Mouse (Mus musculus): ENCODE measurements around the gene Cep170b. TPM values are rescaled to one million over a fixed set of nuclear protein-coding genes. Genes with fewer than 3 reads are reported as not detected.

The Cep170b gene
- polyA plus RNA-seq, 2 experiments: 21.3 to 30.1 TPM

DNA sequence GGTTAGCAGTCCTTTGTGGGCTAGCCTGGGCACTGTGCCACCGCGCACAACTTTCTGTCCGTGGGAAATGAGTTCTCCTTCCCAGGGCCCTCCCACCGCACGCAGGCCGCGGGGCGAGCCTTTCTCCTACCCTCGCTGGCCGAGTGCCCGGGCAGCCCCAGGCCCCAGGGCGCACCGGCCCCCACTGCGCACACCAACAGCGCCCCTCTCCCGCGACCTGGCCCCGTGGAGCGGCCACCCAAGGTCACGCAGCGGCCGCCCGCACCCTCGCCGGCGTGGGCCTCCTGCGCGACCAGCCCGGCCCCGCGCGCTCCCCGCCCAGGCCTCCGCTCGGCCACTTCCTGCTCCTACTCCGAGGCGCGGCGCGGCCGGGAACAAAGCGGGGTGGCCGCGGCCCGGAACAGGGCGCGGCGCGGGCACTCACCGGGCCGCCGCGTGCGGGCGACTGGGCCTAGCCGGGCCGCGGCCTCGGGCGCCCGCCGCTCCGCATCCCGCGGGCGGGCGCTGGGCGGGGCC lies 46.6 kb upstream of the Cep170b start:
- H3K4me1 ChIP-seq (ENCODE audit: control insufficient read depth, insufficient read depth, low read length): peaks cover 31% of the 10 kb centered on the region
- DNase-seq (ENCODE audit: low spot score): peak; percentile 44

DNA sequence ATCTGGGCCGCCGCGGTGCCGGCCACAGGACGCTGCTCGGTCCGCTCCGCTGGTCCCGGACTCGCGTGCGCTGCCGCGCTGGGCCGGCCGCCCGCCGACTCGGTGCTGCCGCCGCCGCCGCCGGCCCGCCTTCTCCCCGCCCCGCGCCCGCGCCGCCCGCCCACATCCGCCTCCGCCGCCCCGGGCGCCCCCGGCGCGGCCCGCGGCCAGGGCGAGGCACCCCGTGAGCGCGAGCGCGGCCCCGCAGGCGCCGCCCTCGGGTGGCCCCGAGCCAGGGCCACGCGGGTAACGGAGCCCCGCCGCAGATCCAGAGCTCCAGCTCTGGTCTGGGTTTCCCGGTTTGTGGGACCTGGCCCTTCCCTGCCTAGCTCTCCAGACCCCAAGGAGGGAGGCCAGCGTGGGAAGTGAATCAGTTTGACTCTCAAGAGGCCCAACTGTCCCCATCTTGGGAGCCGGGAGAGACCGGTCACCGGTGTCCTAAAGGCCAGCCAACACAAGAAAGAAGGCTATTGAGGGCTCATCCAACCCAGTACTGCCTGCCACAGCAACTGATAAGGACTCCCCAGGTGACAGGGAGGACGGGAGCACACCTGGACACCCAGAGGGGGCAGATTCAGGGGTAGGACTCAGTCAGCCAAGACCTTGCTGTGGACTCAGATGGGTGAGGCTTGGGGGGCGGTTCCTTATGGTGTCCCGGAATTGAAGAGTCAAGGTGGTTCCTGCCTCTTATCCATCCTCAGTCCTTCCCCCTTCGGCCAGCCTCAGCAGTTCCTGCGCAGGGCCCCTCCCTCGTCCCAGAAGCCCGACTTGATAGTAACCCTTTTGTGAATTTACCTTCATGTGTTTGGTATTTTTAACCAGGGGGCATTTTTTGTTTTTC lies 45.9 kb upstream of the Cep170b start, which contains the start of gene Akt1:
Gene Akt1 (minus strand): TSS at position 753 of the 880 bp plus-strand sequence.
- Histone ChIP-seq H3K27ac (replicated peaks; ENCODE audit: low read depth, low read length) (peak within 1 kb of the TSS; percentile 93), H3K36me3 (ENCODE audit: control insufficient read depth, insufficient read depth, low read length) (peaks cover 26% of the 10 kb centered on the region), H3K4me3 (replicated peaks; ENCODE audit: low read length) (peak within 1 kb of the TSS; percentile 99), H3K9ac (ENCODE audit: low read depth, low read length, severe bottlenecking) (peak within 1 kb of the TSS; percentile 99), H3K9me3 (ENCODE audit: control insufficient read depth, low read length) (no peaks in the 10 kb centered on the region), H3K4me2 (replicated peaks; ENCODE audit: low read depth, low read length, severe bottlenecking) (peak within 1 kb of the TSS; percentile 94), H3K4me1 (ENCODE audit: control insufficient read depth, insufficient read depth, low read length) (peaks cover 31% of the 10 kb centered on the region), H3K27me3 (ENCODE audit: control insufficient read depth, insufficient read depth, low read length) (peaks cover 13% of the 10 kb centered on the region)
- WGBS: 1% methylated on average over 24 of the region's 70 CpGs
- ATAC-seq (ENCODE audit: low FRiP score, low read depth) (peak; percentile 42), DNase-seq (ENCODE audit: low spot score) (peak; percentile 72)
- no peak for TF ChIP-seq POLR2A (IDR thresholded peaks at IDR 0.05; ENCODE audit: borderline replicate concordance, extremely low read depth, insufficient read depth, insufficient read length)

More for the DNA sequence above, 46.6 kb upstream of the Cep170b start:
- H3K27ac ChIP-seq (replicated peaks; ENCODE audit: low read depth, low read length): peak overlapping the region; percentile 93
- peak; percentile 11; the same call in 1 of the 2 replicates for ATAC-seq (ENCODE audit: low FRiP score, low read depth)
- H3K4me3 ChIP-seq (replicated peaks; ENCODE audit: low read length): peak overlapping the region; percentile 99
- peak overlapping the region; percentile 94 for H3K4me2 ChIP-seq (replicated peaks; ENCODE audit: low read depth, low read length, severe bottlenecking)
- H3K36me3 ChIP-seq (ENCODE audit: control insufficient read depth, insufficient read depth, low read length): peaks cover 34% of the 10 kb centered on the region
- no peak for TF ChIP-seq POLR2A (IDR thresholded peaks at IDR 0.05; ENCODE audit: borderline replicate concordance, extremely low read depth, insufficient read depth, insufficient read length)
- WGBS: 0% methylated on average over 27 of the region's 68 CpGs
- H3K9me3 ChIP-seq (ENCODE audit: control insufficient read depth, low read length): no peaks in the 10 kb centered on the region
- peaks cover 7% of the 10 kb centered on the region; the same call in 1 of the 2 replicates for H3K27me3 ChIP-seq (ENCODE audit: control insufficient read depth, insufficient read depth, low read length)
- peak overlapping the region; percentile 99 for H3K9ac ChIP-seq (ENCODE audit: low read depth, low read length, severe bottlenecking)

DNA sequence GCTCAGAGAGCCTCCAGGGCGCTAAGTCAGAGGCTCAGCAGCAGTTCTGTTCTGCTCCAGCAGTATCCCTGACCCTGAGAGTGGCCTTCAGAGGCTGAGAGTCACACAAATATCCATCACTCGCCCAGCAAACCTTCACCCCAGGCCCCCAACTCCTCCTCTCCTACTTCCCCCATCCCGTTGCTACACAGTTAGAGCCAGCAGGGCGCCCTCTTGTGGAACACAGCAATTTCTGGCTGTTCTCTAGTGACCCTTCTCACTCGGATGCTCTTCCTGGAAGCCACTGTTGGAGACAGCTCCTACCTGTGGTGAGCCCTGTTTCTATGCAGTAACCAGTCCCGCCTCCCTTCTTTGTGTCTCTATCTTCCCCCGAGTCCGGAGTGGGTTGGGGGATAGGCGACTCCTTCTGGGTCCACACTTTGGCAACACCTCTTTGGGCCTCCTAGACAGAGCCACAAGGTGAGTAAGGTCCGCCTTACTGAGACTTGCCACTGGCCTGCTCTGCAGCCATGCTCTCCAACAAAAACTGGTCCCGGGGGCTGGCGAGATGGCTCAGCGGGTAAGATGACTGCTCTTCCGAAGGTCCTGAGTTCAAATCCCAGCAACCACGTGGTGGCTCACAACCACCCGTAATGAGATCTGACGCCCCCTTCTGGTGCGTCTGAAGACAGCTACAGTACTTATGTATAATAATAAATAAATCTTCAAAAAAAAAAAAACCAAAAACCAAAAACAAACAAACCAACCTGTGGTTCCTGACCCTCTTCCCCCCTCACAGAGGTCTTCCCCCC lies 44.8 kb upstream of the Cep170b start:
- peak overlapping the region; percentile 99 for H3K4me3 ChIP-seq (replicated peaks; ENCODE audit: low read length)
- H3K36me3 ChIP-seq (ENCODE audit: control insufficient read depth, insufficient read depth, low read length): peaks cover 16% of the 10 kb centered on the region
- 15% methylated on average over 18 of the region's 18 CpGs for WGBS
- H3K27me3 ChIP-seq (ENCODE audit: control insufficient read depth, insufficient read depth, low read length): peaks cover 24% of the 10 kb centered on the region
- DNase-seq (ENCODE audit: low spot score) (peak; percentile 90), ATAC-seq (ENCODE audit: low FRiP score, low read depth) (peak; percentile 51)
- TF ChIP-seq POLR2A (IDR thresholded peaks at IDR 0.05; ENCODE audit: borderline replicate concordance, extremely low read depth, insufficient read depth, insufficient read length): no peak
- peak overlapping the region; percentile 72 for H3K27ac ChIP-seq (replicated peaks; ENCODE audit: low read depth, low read length)
- no peaks in the 10 kb centered on the region for H3K9me3 ChIP-seq (ENCODE audit: control insufficient read depth, low read length)
- H3K9ac ChIP-seq (ENCODE audit: low read depth, low read length, severe bottlenecking): no peak overlapping the region; the same call in 1 of the 2 replicates
- H3K4me1 ChIP-seq (ENCODE audit: control insufficient read depth, insufficient read depth, low read length): peaks cover 33% of the 10 kb centered on the region
- H3K4me2 ChIP-seq (replicated peaks; ENCODE audit: low read depth, low read length, severe bottlenecking): peak overlapping the region; percentile 94

DNA sequence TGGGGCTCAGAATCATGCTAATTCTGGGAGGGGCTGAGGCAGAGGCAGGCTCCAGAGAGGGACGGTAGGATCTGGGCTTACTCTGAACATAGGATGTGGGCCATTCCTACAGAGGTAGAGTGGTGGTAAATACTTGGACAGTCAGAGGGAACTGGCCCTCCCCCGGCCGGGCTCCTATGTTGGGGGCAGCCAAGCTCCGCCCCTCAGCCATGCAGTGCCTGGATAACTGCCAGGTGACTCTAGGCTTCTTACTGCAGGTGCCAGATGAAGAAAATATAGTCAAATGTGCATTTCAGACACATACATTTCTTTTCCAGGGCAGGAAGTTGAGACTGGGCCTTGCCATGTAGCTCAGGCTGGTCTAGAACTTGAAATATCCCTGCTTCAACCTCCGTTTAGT lies 43.2 kb upstream of the Cep170b start:
- H3K9ac ChIP-seq (ENCODE audit: low read depth, low read length, severe bottlenecking): no peak overlapping the region
- H3K9me3 ChIP-seq (ENCODE audit: control insufficient read depth, low read length): no peaks in the 10 kb centered on the region
- DNase-seq (ENCODE audit: low spot score): peak; percentile 12
- 45% methylated on average over 5 of the region's 5 CpGs for WGBS
- no peak for TF ChIP-seq POLR2A (IDR thresholded peaks at IDR 0.05; ENCODE audit: borderline replicate concordance, extremely low read depth, insufficient read depth, insufficient read length)
- no peaks in the 10 kb centered on the region for H3K36me3 ChIP-seq (ENCODE audit: control insufficient read depth, insufficient read depth, low read length)
- no peak overlapping the region for H3K4me2 ChIP-seq (replicated peaks; ENCODE audit: low read depth, low read length, severe bottlenecking)
- H3K4me3 ChIP-seq (replicated peaks; ENCODE audit: low read length): no peak overlapping the region
- no peak for ATAC-seq (ENCODE audit: low FRiP score, low read depth)
- no peak overlapping the region for H3K27ac ChIP-seq (replicated peaks; ENCODE audit: low read depth, low read length)
- H3K4me1 ChIP-seq (ENCODE audit: control insufficient read depth, insufficient read depth, low read length): peaks cover 20% of the 10 kb centered on the region
- H3K27me3 ChIP-seq (ENCODE audit: control insufficient read depth, insufficient read depth, low read length): peaks cover 33% of the 10 kb centered on the region
